25 mouse cellular contexts compared by ENCODE assay signal in the genomic region with DNA sequence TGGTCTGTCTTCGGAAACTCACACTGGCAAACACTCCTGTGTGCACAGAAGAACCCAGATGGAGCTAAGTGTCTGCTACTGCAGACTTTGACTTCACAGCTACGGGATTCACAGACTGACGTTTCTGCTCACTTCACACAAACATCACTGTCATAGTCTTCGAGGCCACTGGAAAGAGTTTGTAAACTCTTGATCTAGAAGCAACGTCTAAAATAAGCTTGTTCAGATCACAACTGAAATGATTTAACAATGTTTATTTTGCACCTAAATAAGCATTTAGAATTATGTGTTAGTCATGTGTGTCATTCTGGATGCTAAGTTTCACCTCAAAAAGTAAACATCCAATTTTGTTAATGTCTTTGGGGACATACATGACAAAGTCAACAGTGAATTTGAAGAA.
DNase-seq lines count a peak whose midpoint lies in the region; ATAC-seq and TF ChIP-seq lines count a peak whose summit lies in the region.
"Had no signal": no experiment of that assay in that cellular context is flagged by ENCODE, and none has a peak within 500 bp of the region (broad histone marks: within the 10 kb centered on the region; RNA-seq: fewer than 3 reads in every experiment).

No protein-coding gene starts in this region.

- no peak overlapping the region for H3K9ac ChIP-seq in lung, embryonic 15.5 days
- H3K9ac ChIP-seq in lung, postnatal 0 days (replicated peaks; ENCODE audit: low read depth): no peak overlapping the region
- H3K9ac ChIP-seq: embryonic facial prominence, embryonic 13.5 days; embryonic facial prominence, embryonic 15.5 days; forebrain, embryonic 12.5 days had no signal

- H3K27ac ChIP-seq in lung, embryonic 15.5 days: peak overlapping the region; percentile 72
- H3K27ac ChIP-seq in lung, postnatal 0 days (ENCODE audit: low read length): no peak overlapping the region
- H3K27ac ChIP-seq: embryonic facial prominence, embryonic 13.5 days; embryonic facial prominence, embryonic 15.5 days; forebrain, embryonic 10.5 days; forebrain, embryonic 12.5 days had no signal

- peaks cover 35% of the 10 kb centered on the region for H3K4me1 ChIP-seq in lung, embryonic 15.5 days
- no peaks in the 10 kb centered on the region; the same call in 1 of the 2 replicates for H3K4me1 ChIP-seq in lung, adult 2 months (ENCODE audit: control insufficient read depth, insufficient read depth, low read length)
- peaks cover 10% of the 10 kb centered on the region; the same call in 1 of the 2 replicates for H3K4me1 ChIP-seq in lung, postnatal 0 days (ENCODE audit: insufficient read depth, low read depth, low read length)

- no peak overlapping the region for H3K4me3 ChIP-seq in lung, embryonic 15.5 days
- H3K4me3 ChIP-seq in lung, adult 2 months (replicated peaks; ENCODE audit: extremely low read depth, low read depth, low read length): no peak overlapping the region
- no peak overlapping the region for H3K4me3 ChIP-seq in lung, postnatal 0 days (ENCODE audit: low read depth, low read length)
- H3K4me3 ChIP-seq: embryonic facial prominence, embryonic 13.5 days; embryonic facial prominence, embryonic 15.5 days; erythroblast, embryonic 14.5 days; forebrain, embryonic 10.5 days; forebrain, embryonic 12.5 days had no signal

- H3K4me2 ChIP-seq in lung, embryonic 15.5 days: no peak overlapping the region
- no peak overlapping the region for H3K4me2 ChIP-seq in lung, postnatal 0 days (replicated peaks; ENCODE audit: low read depth, low read length)
- H3K4me2 ChIP-seq: embryonic facial prominence, embryonic 13.5 days; embryonic facial prominence, embryonic 15.5 days; forebrain, embryonic 12.5 days had no signal

- H3K27me3 ChIP-seq in lung, embryonic 15.5 days: no peaks in the 10 kb centered on the region
- no peaks in the 10 kb centered on the region for H3K27me3 ChIP-seq in lung, postnatal 0 days (replicated peaks; ENCODE audit: insufficient read depth, low read length)
- H3K27me3 ChIP-seq: embryonic facial prominence, embryonic 13.5 days; embryonic facial prominence, embryonic 15.5 days; forebrain, embryonic 12.5 days had no signal

- no peak for TF ChIP-seq CTCF in lung, adult 2 months (IDR thresholded peaks at IDR 0.05; ENCODE audit: insufficient read depth, low read length)
- no peak for TF ChIP-seq CTCF in lung, postnatal 0 days (IDR thresholded peaks at IDR 0.05)

- TF ChIP-seq EP300 in lung, postnatal 0 days (IDR thresholded peaks at IDR 0.05): peak; percentile 53; the same call in 1 of the 2 replicates

- no peaks in the 10 kb centered on the region for H3K9me3 ChIP-seq in lung, embryonic 15.5 days
- no peaks in the 10 kb centered on the region for H3K9me3 ChIP-seq in lung, postnatal 0 days (ENCODE audit: low read length)
- H3K9me3 ChIP-seq: embryonic facial prominence, embryonic 13.5 days; embryonic facial prominence, embryonic 15.5 days; forebrain, embryonic 10.5 days; forebrain, embryonic 12.5 days had no signal

- ATAC-seq in lung, embryonic 15.5 days (ENCODE audit: borderline replicate concordance, extremely low read depth, low FRiP score, low TSS enrichment): peak; percentile 89
- peak; percentile 77 for ATAC-seq in lung, postnatal 0 days
- ATAC-seq: forebrain, embryonic 14.5 days had no signal

- WGBS in lung, embryonic 15.5 days: 25% methylated on average over 5 of the region's 5 CpGs
- WGBS in lung, adult 2 months: 50% methylated on average over 5 of the region's 5 CpGs
- 30% methylated on average over 5 of the region's 5 CpGs for WGBS in lung, postnatal 0 days

- no peaks in the 10 kb centered on the region for H3K36me3 ChIP-seq in lung, embryonic 15.5 days
- no peaks in the 10 kb centered on the region for H3K36me3 ChIP-seq in lung, postnatal 0 days (ENCODE audit: insufficient read depth, low read length)
- H3K36me3 ChIP-seq: embryonic facial prominence, embryonic 13.5 days; embryonic facial prominence, embryonic 15.5 days; forebrain, embryonic 10.5 days; forebrain, embryonic 12.5 days had no signal

- intact Hi-C loops in heart, postnatal 36 days (cut with DNase I): no loop called here

- TF ChIP-seq POLR2A in lung, adult 2 months (IDR thresholded peaks at IDR 0.05; ENCODE audit: borderline replicate concordance, extremely low read depth, low read depth, low read length): no peak

- DNase-seq in heart, adult 11 months: peak; percentile 45
- DNase-seq in heart, postnatal 36 days: no peak
- DNase-seq in lung, adult 2 months: no peak
- peak; percentile 53 for DNase-seq in lung, postnatal 0 days (ENCODE audit: low spot score)
- no peak for DNase-seq in lung, postnatal 14 days
- peak; percentile 17 to 36 for DNase-seq in lung, postnatal 4 days
- DNase-seq in gastrocnemius, postnatal 25 days: no peak
- DNase-seq: adrenal gland, adult 2 months; adrenal gland, postnatal 10 days; adrenal gland, postnatal 25 days; B cell, adult 2 months; cerebellum, adult 11 months; cerebellum, adult 18-20 months; cerebellum, adult 8-10 months; cerebellum, adult 9-11 months; cerebellum, postnatal 14 days; cerebellum, postnatal 36 days; embryo, embryonic 11 days had no signal

Comparison
In these comparisons a context has a peak if more than half of its experiments do, and no peak if none do; other contexts are left out.
1. DNase-seq: peak in heart, adult 11 months (single experiment), lung, postnatal 0 days (single experiment) and lung, postnatal 4 days (2 of 2); none in heart, postnatal 36 days (0 of 2), lung, adult 2 months (single experiment), lung, postnatal 14 days (single experiment) and gastrocnemius, postnatal 25 days (single experiment).